Mouse (Mus musculus) liver, adult 2 months (tissue): Measurements from ENCODE around the gene Trmt10b. TPM values are rescaled to one million over a fixed set of nuclear protein-coding genes. Genes with fewer than 3 reads are reported as not detected.

Experiments
- DNase-seq: peaks from one replicate; pipeline ENCODE4 v3.0.0-alpha.2; 2011; ENCODE audit warnings: low read depth, low spot score; ENCODE audit errors: extremely low read depth
- H3K27ac ChIP-seq: fragments of 200-500 bp; replicated peaks from 2 replicates; pipeline ENCODE4 v1.5.1; 2012; ENCODE audit warnings: low read depth, mild to moderate bottlenecking, control low read depth, inconsistent platforms, low read length; ENCODE audit not compliant: insufficient read depth
- H3K27me3 ChIP-seq: fragments of 200-500 bp; 2 replicates; pipeline ENCODE4 v1.6.1; 2012; ENCODE audit warnings: mild to moderate bottlenecking, moderate library complexity, low read length, inconsistent platforms; ENCODE audit not compliant: control insufficient read depth, insufficient read depth
- H3K36me3 ChIP-seq: fragments of 200-500 bp; 2 replicates; pipeline ENCODE4 v1.6.1; 2012; ENCODE audit warnings: low read length, inconsistent platforms; ENCODE audit not compliant: control insufficient read depth, insufficient read depth
- H3K4me1 ChIP-seq: fragments of 200-500 bp; 2 replicates; pipeline ENCODE4 v1.6.1; 2011; ENCODE audit warnings: low read length; ENCODE audit not compliant: control insufficient read depth, insufficient read depth
- H3K4me3 ChIP-seq: fragments of 200-500 bp; 2 replicates; pipeline ENCODE4 v1.5.1; 2011; ENCODE audit warnings: low read depth, mild to moderate bottlenecking, control low read depth, low read length, moderate library complexity; ENCODE audit not compliant: insufficient read depth
- H3K79me2 ChIP-seq: fragments of 200-500 bp; 2 replicates; pipeline ENCODE4 v1.6.1; 2012; ENCODE audit warnings: inconsistent platforms, mild to moderate bottlenecking, low read length, moderate library complexity; ENCODE audit not compliant: control insufficient read depth, insufficient read depth
- H3K9ac ChIP-seq: fragments of 200-500 bp; 2 replicates; pipeline ENCODE4 v1.6.1; 2012; ENCODE audit warnings: low read depth, mild to moderate bottlenecking, control low read depth, inconsistent platforms, low read length
- CTCF ChIP-seq: fragments of 200-500 bp; IDR thresholded peaks from 2 replicates; pipeline ENCODE4 v1.5.1; 2011; ENCODE audit warnings: low read depth, low read length, control low read depth
- POLR2A ChIP-seq: fragments of 200-500 bp; IDR thresholded peaks from 2 replicates; pipeline ENCODE4 v1.6.1; 2011; ENCODE audit warnings: low read length, control low read depth; ENCODE audit not compliant: insufficient read depth; ENCODE audit errors: extremely low read depth
- WGBS: fragments of 180-500 bp; shearing (Covaris S2); methylation state at CpG from one replicate; pipeline ENCODE4 v1.1.7; 2018; 5-methylcytosine and 5-hydroxymethylcytosine counted together
- polyA plus RNA-seq: library from polyadenylated mRNA; depleted of rRNA; stranded (reverse); fragments of >200 nt; gene quantifications from 2 replicates; pipeline ENCODE4 v1.2.3, GENCODE M21; 2012
- total RNA-seq: library from RNA; depleted of rRNA; stranded (reverse); fragments of >200 nt; gene quantifications from 2 replicates; pipeline ENCODE4 v1.2.3, GENCODE M21; 2014

The Trmt10b gene
- total and polyA plus RNA-seq, 2 experiments: 0.83 to 3.3 TPM

DNA sequence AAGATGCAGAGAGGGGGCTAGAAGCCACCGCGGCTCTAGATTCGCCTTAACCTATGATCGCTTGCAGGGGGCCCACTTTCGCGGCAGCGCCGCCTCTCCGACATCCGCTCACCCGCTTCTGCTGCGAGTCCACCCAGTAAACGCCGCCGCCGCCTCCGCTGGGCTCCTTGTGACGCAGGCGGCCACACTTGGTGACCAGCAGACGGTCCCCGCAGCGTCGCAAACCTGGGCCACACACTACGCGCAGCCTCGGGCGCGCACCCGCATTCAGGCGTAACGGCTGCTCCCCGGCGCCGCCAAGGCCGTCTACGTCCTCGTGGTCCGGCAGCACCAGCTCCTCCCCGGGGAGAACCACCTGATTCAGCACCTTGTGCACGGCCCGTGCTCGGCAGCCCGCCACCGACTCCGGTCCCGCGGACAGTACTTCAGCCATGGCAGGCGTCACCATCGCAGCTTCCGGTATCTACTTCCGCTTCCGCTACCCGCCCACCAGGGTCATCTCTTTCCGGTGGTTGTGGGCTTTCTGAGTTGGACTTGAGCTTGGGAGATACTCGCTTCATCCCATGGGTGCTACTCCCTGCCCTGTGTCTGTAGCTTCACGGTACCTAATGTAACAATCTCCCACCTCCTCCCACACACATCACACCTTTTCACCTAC lies 23.4 kb downstream of the Trmt10b start:
- no peak for TF ChIP-seq CTCF
- 0 out of 2 replicates have a peak, but pooled peaks have one; percentile 26 for TF ChIP-seq POLR2A
- H3K27ac ChIP-seq: peak overlapping the region; percentile 78
- peak; percentile 75 for DNase-seq
- H3K4me1 ChIP-seq: peaks cover 2% of the 10 kb centered on the region; the same call in 1 of the 2 replicates
- peak overlapping the region; percentile 94 for H3K4me3 ChIP-seq
- peaks cover 3% of the 10 kb centered on the region for H3K79me2 ChIP-seq
- H3K9ac ChIP-seq: peak overlapping the region; percentile 96
- peaks cover 22% of the 10 kb centered on the region for H3K36me3 ChIP-seq
- H3K27me3 ChIP-seq: 0 out of 2 replicates have a peak, but pooled peaks cover 6% of the 10 kb centered on the region
- under 1% methylated on average over 55 of the region's 56 CpGs for WGBS

DNA sequence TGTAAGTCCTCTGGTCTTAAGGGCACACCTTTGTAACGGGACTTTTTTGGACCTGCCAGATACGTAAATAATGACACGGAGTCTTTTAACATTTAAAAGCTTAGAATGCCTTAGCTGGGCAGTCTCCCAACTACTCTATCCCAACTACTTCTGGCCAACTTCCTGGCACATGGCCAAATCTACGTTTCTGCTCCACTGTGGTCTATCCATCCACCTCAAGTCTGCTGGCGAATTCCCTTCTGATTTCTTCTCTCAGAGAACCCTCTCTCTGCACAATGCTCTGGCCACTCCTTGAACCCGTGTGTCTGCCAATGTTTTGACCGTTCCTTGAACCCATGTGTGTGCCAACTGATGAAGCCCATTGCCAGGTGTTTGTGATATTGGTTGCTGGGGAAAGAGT lies 34.2 kb downstream of the Trmt10b start:
- DNase-seq: peak; percentile 65
- Histone ChIP-seq H3K27ac (no peak overlapping the region), H3K27me3 (no peaks in the 10 kb centered on the region), H3K36me3 (no peaks in the 10 kb centered on the region), H3K4me1 (no peaks in the 10 kb centered on the region; the same call in 1 of the 2 replicates), H3K4me3 (no peak overlapping the region), H3K79me2 (no peaks in the 10 kb centered on the region), H3K9ac (no peak overlapping the region)
- WGBS: 37% methylated on average over 7 of the region's 7 CpGs
- TF ChIP-seq CTCF (no peak), POLR2A (no peak)

DNA sequence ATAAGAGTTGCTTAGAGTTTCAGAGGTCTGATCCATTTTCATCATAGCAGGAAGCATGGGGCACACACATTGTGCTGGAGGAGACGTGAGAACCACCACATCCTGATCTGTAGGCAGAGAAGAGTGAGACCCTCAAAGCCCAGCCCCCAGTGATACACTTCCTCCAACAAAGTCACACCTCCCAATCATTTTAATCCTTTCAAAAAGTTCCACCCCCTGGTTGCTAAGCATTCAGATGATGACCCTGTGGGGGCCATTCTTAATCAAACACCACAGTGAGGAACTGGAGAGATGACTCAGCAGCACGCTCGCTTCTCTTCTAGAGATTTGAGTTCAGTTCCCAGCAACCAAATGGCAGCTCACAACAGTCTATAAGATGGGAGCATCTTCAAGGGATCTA lies 35.5 kb downstream of the Trmt10b start:
- H3K9ac ChIP-seq: no peak overlapping the region
- H3K27ac ChIP-seq: no peak overlapping the region
- WGBS: 59% methylated on average over 3 of the region's 3 CpGs
- no peak for DNase-seq
- TF ChIP-seq POLR2A (no peak), CTCF (no peak)
- H3K4me3 ChIP-seq: no peak overlapping the region
- H3K36me3 ChIP-seq: no peaks in the 10 kb centered on the region
- no peaks in the 10 kb centered on the region for H3K27me3 ChIP-seq
- no peaks in the 10 kb centered on the region for H3K79me2 ChIP-seq
- H3K4me1 ChIP-seq: no peaks in the 10 kb centered on the region; the same call in 1 of the 2 replicates

DNA sequence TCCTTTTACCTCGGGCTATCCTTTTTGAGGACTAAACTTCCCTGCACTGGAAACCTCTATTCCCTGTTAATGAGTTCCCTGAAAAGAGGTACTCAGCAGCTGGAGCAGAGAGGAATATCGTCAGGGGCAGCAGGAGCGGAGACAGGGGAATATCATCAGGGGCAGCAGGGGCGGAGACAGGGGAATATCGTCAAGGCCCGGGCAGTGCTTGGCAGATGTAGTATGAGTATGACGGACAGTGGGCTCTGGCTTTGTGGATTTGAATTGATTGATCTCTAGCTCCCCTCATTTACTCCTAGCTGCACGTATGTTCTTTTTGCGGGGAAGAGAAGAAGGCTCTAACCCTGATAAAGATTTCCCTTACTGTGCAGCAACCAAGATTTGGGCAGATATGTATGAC lies 44.3 kb downstream of the Trmt10b start:
- H3K27me3 ChIP-seq: no peaks in the 10 kb centered on the region
- no peak overlapping the region for H3K4me3 ChIP-seq
- DNase-seq: no peak
- 68% methylated on average over 9 of the region's 9 CpGs for WGBS
- peaks cover 11% of the 10 kb centered on the region for H3K79me2 ChIP-seq
- TF ChIP-seq CTCF (no peak), POLR2A (no peak)
- H3K4me1 ChIP-seq: peaks cover 8% of the 10 kb centered on the region
- no peak overlapping the region for H3K27ac ChIP-seq
- no peak overlapping the region for H3K9ac ChIP-seq
- H3K36me3 ChIP-seq: peaks cover 3% of the 10 kb centered on the region; the same call in 1 of the 2 replicates

DNA sequence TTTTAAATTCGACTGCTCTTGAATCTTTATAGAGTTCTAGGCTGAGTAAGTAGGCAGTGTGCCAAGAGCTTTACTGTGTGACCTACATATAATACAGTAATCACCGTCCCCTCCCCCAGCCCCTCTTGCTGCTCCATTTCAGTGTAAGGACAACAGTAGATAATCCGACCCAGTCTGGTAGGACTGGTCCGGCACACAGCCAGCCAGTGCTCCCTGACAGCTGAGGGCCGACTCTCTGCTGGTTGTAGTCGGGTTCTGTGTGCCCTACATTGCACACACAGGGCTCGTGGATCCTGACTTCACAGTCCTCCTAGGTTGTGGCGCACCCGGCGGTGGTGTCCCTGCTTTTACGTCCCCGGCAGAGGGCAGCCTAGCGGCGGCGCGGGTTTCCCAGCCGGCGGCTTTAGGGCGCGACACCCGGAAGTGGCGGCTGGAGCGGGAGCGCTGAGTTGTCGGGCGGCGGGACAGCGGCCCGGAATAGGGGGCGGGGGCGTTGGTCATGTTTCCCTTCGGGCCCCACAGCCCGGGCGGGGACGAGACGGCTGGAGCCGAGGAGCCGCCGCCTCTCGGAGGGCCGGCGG lies 44.8 kb downstream of the Trmt10b start, which contains the start of gene Dcaf10:
Gene Dcaf10, plus strand, starts transcription at position 433 of the 581 bp plus-strand sequence.
- peaks cover 11% of the 10 kb centered on the region for H3K79me2 ChIP-seq
- peaks cover 8% of the 10 kb centered on the region for H3K4me1 ChIP-seq
- DNase-seq: peak; percentile 75
- no peaks in the 10 kb centered on the region for H3K27me3 ChIP-seq
- peak within 1 kb of the TSS; percentile 74 for H3K4me3 ChIP-seq
- TF ChIP-seq CTCF (peak; percentile 44), POLR2A (no peak; the same call in 1 of the 2 replicates)
- peaks cover 4% of the 10 kb centered on the region for H3K36me3 ChIP-seq
- H3K27ac ChIP-seq: peak within 1 kb of the TSS; percentile 71
- WGBS: under 1% methylated on average over 42 of the region's 42 CpGs
- peak within 1 kb of the TSS; percentile 91 for H3K9ac ChIP-seq
